Mouse (Mus musculus): ENCODE data around the gene Gaa.

- TF ChIP-seq CTCF (IDR thresholded peaks at IDR 0.05; ENCODE audit: borderline replicate concordance, control insufficient read depth, extremely low read depth, insufficient read depth, low read length, poor library complexity): no peak
- TF ChIP-seq POLR2A (IDR thresholded peaks at IDR 0.05; ENCODE audit: control insufficient read depth, extremely low read depth, insufficient read depth, low read length, poor library complexity): no peak
Measured at GRCm38 (mm10) chr11:119250998-119251397, 16.7 kb upstream of the Gaa start.
